Mouse (Mus musculus) small intestine, adult 2 months (tissue): Measurements from ENCODE around the gene Reep1.

ENCODE experiments used
- CTCF ChIP-seq: fragments of 200-500 bp; IDR thresholded peaks from 2 replicates; pipeline ENCODE4 v1.5.1; 2012; ENCODE audit warnings: low read depth, mild to moderate bottlenecking, control low read depth, inconsistent platforms, low read length, moderate library complexity, mixed read lengths; ENCODE audit not compliant: insufficient replicate concordance, insufficient read length; ENCODE audit errors: extremely low read depth
- POLR2A ChIP-seq: fragments of 200-500 bp; IDR thresholded peaks from 2 replicates; pipeline ENCODE4 v1.6.1; 2012; ENCODE audit warnings: low read depth, mild to moderate bottlenecking, control low read depth, inconsistent platforms, low read length, moderate library complexity

DNA sequence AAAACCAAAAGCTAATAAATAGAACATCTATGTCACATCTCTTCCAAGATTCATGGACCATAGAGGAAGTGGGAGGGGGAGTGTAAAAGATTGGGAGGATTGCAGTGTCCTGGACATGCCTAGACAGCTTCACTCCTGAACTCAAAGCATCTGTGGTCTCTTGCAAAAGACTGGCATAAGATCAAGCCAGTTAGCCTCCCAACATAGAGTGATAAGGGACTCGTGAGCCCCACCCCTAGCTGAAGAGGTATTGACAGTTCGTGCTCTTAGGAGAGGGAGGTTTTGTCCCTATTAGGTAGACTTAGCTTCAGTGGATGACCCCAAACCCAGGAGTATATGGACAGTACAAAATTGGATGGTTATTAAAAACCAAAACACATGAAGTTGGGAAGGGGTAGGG lies 44.2 kb downstream of the Reep1 start:
- TF ChIP-seq CTCF (no peak), POLR2A (no peak)
